Mouse (Mus musculus): ENCODE measurements at regions not wholly inside any gene's neighbourhood (a gene's known extent, or its start where the extent isn't known, plus 50 kb on each side); places are given as distances from the start of the nearest gene placed in this dataset.

GRCm38 (mm10) chr10:117471036-117471817 lies 91.4 kb upstream of the Cpsf6 start:
- H3K4me3 ChIP-seq (ENCODE audit: low read depth, low read length), result no peak overlapping the region
- no peaks in the 10 kb centered on the region for H3K4me1 ChIP-seq (ENCODE audit: control insufficient read depth, insufficient read depth, low read length)
- H3K9me3 ChIP-seq (replicated peaks; ENCODE audit: control insufficient read depth, low read length), result no peaks in the 10 kb centered on the region
- WGBS, result 42% methylated on average over 8 of the region's 8 CpGs
- ATAC-seq (no peak), DNase-seq (ENCODE audit: low spot score) (no peak)
- H3K9ac ChIP-seq (ENCODE audit: low read length), result no peak overlapping the region
- no peaks in the 10 kb centered on the region for H3K27me3 ChIP-seq (replicated peaks; ENCODE audit: control insufficient read depth, insufficient read depth, low read length)
- no peak overlapping the region for H3K4me2 ChIP-seq (ENCODE audit: low read length)
- no peaks in the 10 kb centered on the region for H3K36me3 ChIP-seq (ENCODE audit: control insufficient read depth, insufficient read depth, low read length)
- no peak overlapping the region for H3K27ac ChIP-seq (ENCODE audit: low read depth, low read length)

GRCm38 (mm10) chr10:117470481-117470880 lies 90.7 kb upstream of the Cpsf6 start:
- Histone ChIP-seq H3K9me3 (replicated peaks; ENCODE audit: control insufficient read depth, low read length) (no peaks in the 10 kb centered on the region), H3K4me3 (ENCODE audit: low read depth, low read length) (no peak overlapping the region), H3K36me3 (ENCODE audit: control insufficient read depth, insufficient read depth, low read length) (no peaks in the 10 kb centered on the region), H3K4me2 (ENCODE audit: low read length) (no peak overlapping the region), H3K27ac (ENCODE audit: low read depth, low read length) (no peak overlapping the region), H3K4me1 (ENCODE audit: control insufficient read depth, insufficient read depth, low read length) (no peaks in the 10 kb centered on the region), H3K9ac (ENCODE audit: low read length) (no peak overlapping the region), H3K27me3 (replicated peaks; ENCODE audit: control insufficient read depth, insufficient read depth, low read length) (no peaks in the 10 kb centered on the region)
- 92% methylated on average over 2 of the region's 2 CpGs for WGBS
- DNase-seq (ENCODE audit: low spot score) (no peak), ATAC-seq (no peak)

GRCm38 (mm10) chr10:117469573-117470090 lies 89.8 kb upstream of the Cpsf6 start:
- DNase-seq (ENCODE audit: low spot score) (no peak), ATAC-seq (no peak)
- Histone ChIP-seq H3K27me3 (replicated peaks; ENCODE audit: control insufficient read depth, insufficient read depth, low read length) (no peaks in the 10 kb centered on the region), H3K4me3 (ENCODE audit: low read depth, low read length) (no peak overlapping the region), H3K4me1 (ENCODE audit: control insufficient read depth, insufficient read depth, low read length) (no peaks in the 10 kb centered on the region), H3K9me3 (replicated peaks; ENCODE audit: control insufficient read depth, low read length) (no peaks in the 10 kb centered on the region), H3K9ac (ENCODE audit: low read length) (no peak overlapping the region), H3K36me3 (ENCODE audit: control insufficient read depth, insufficient read depth, low read length) (no peaks in the 10 kb centered on the region), H3K27ac (ENCODE audit: low read depth, low read length) (no peak overlapping the region), H3K4me2 (ENCODE audit: low read length) (no peak overlapping the region)
- WGBS, result 91% methylated on average over 3 of the region's 3 CpGs

GRCm38 (mm10) chr10:117468931-117469572 lies 89.2 kb upstream of the Cpsf6 start:
- ATAC-seq (no peak), DNase-seq (ENCODE audit: low spot score) (no peak)
- Histone ChIP-seq H3K36me3 (ENCODE audit: control insufficient read depth, insufficient read depth, low read length) (no peaks in the 10 kb centered on the region), H3K4me2 (ENCODE audit: low read length) (no peak overlapping the region), H3K9me3 (replicated peaks; ENCODE audit: control insufficient read depth, low read length) (no peaks in the 10 kb centered on the region), H3K27me3 (replicated peaks; ENCODE audit: control insufficient read depth, insufficient read depth, low read length) (no peaks in the 10 kb centered on the region), H3K4me1 (ENCODE audit: control insufficient read depth, insufficient read depth, low read length) (no peaks in the 10 kb centered on the region), H3K27ac (ENCODE audit: low read depth, low read length) (no peak overlapping the region), H3K9ac (ENCODE audit: low read length) (no peak overlapping the region), H3K4me3 (ENCODE audit: low read depth, low read length) (no peak overlapping the region)
- 95% methylated on average over 3 of the region's 3 CpGs for WGBS

- Histone ChIP-seq H3K27me3 (replicated peaks; ENCODE audit: control insufficient read depth, insufficient read depth, low read length) (no peaks in the 10 kb centered on the region), H3K9me3 (replicated peaks; ENCODE audit: control insufficient read depth, low read length) (no peaks in the 10 kb centered on the region), H3K9ac (ENCODE audit: low read length) (no peak overlapping the region), H3K4me1 (ENCODE audit: control insufficient read depth, insufficient read depth, low read length) (no peaks in the 10 kb centered on the region), H3K27ac (ENCODE audit: low read depth, low read length) (no peak overlapping the region), H3K4me2 (ENCODE audit: low read length) (no peak overlapping the region), H3K4me3 (ENCODE audit: low read depth, low read length) (no peak overlapping the region), H3K36me3 (ENCODE audit: control insufficient read depth, insufficient read depth, low read length) (no peaks in the 10 kb centered on the region)
- WGBS, result 93% methylated on average over 4 of the region's 4 CpGs
- DNase-seq (ENCODE audit: low spot score), result no peak
- no peak for ATAC-seq
These were observed 88.6 kb upstream of the Cpsf6 start for GRCm38 (mm10) chr10:117468381-117468780.

GRCm38 (mm10) chr10:117467161-117467560 lies 87.3 kb upstream of the Cpsf6 start:
- Histone ChIP-seq H3K9ac (ENCODE audit: low read length) (no peak overlapping the region), H3K4me1 (ENCODE audit: control insufficient read depth, insufficient read depth, low read length) (no peaks in the 10 kb centered on the region), H3K4me2 (ENCODE audit: low read length) (no peak overlapping the region), H3K27ac (ENCODE audit: low read depth, low read length) (no peak overlapping the region), H3K36me3 (ENCODE audit: control insufficient read depth, insufficient read depth, low read length) (no peaks in the 10 kb centered on the region), H3K9me3 (replicated peaks; ENCODE audit: control insufficient read depth, low read length) (no peaks in the 10 kb centered on the region), H3K4me3 (ENCODE audit: low read depth, low read length) (no peak overlapping the region), H3K27me3 (replicated peaks; ENCODE audit: control insufficient read depth, insufficient read depth, low read length) (no peaks in the 10 kb centered on the region)
- 90% methylated on average over 8 of the region's 8 CpGs for WGBS
- DNase-seq (ENCODE audit: low spot score), result no peak
- ATAC-seq, result no peak

- ATAC-seq, result no peak
- no peak for DNase-seq (ENCODE audit: low spot score)
- H3K27me3 ChIP-seq (replicated peaks; ENCODE audit: control insufficient read depth, insufficient read depth, low read length), result no peaks in the 10 kb centered on the region
- H3K4me1 ChIP-seq (ENCODE audit: control insufficient read depth, insufficient read depth, low read length), result no peaks in the 10 kb centered on the region
- no peak overlapping the region for H3K4me2 ChIP-seq (ENCODE audit: low read length)
- H3K9me3 ChIP-seq (replicated peaks; ENCODE audit: control insufficient read depth, low read length), result no peaks in the 10 kb centered on the region
- H3K4me3 ChIP-seq (ENCODE audit: low read depth, low read length), result no peak overlapping the region
- no peaks in the 10 kb centered on the region for H3K36me3 ChIP-seq (ENCODE audit: control insufficient read depth, insufficient read depth, low read length)
- 86% methylated on average over 3 of the region's 3 CpGs for WGBS
- no peak overlapping the region for H3K9ac ChIP-seq (ENCODE audit: low read length)
- no peak overlapping the region for H3K27ac ChIP-seq (ENCODE audit: low read depth, low read length)
These were observed 86.6 kb upstream of the Cpsf6 start for GRCm38 (mm10) chr10:117466391-117466790.

GRCm38 (mm10) chr10:117465671-117466250 lies 85.9 kb upstream of the Cpsf6 start:
- ATAC-seq (no peak), DNase-seq (ENCODE audit: low spot score) (no peak)
- WGBS, result 73% methylated on average over 3 of the region's 3 CpGs
- Histone ChIP-seq H3K4me2 (ENCODE audit: low read length) (no peak overlapping the region), H3K9ac (ENCODE audit: low read length) (no peak overlapping the region), H3K27me3 (replicated peaks; ENCODE audit: control insufficient read depth, insufficient read depth, low read length) (no peaks in the 10 kb centered on the region), H3K9me3 (replicated peaks; ENCODE audit: control insufficient read depth, low read length) (no peaks in the 10 kb centered on the region), H3K36me3 (ENCODE audit: control insufficient read depth, insufficient read depth, low read length) (no peaks in the 10 kb centered on the region), H3K4me1 (ENCODE audit: control insufficient read depth, insufficient read depth, low read length) (no peaks in the 10 kb centered on the region), H3K4me3 (ENCODE audit: low read depth, low read length) (no peak overlapping the region), H3K27ac (ENCODE audit: low read depth, low read length) (no peak overlapping the region)

Data from forebrain, embryonic 14.5 days (tissue).